Mouse (Mus musculus) kidney, adult 2 months (tissue): Measurements from ENCODE around the gene Ttll9. TPM values are rescaled to one million over a fixed set of nuclear protein-coding genes. Genes with fewer than 3 reads are reported as not detected.

Source experiments
- DNase-seq: peaks from one replicate; pipeline ENCODE4 v3.0.0; 2021
- H3K27ac ChIP-seq: fragments of 200-500 bp; 2 replicates; pipeline ENCODE4 v1.5.1; 2012; ENCODE audit warnings: low read depth, low read length, control low read depth, inconsistent platforms; ENCODE audit not compliant: insufficient read depth
- H3K27me3 ChIP-seq: fragments of 200-500 bp; replicated peaks from 2 replicates; pipeline ENCODE4 v1.6.1; 2012; ENCODE audit warnings: mild to moderate bottlenecking, moderate library complexity, low read length, inconsistent platforms; ENCODE audit not compliant: control insufficient read depth, insufficient read depth
- H3K36me3 ChIP-seq: fragments of 200-500 bp; 2 replicates; pipeline ENCODE4 v1.6.1; 2012; ENCODE audit warnings: mild to moderate bottlenecking, moderate library complexity, low read length, inconsistent platforms; ENCODE audit not compliant: control insufficient read depth, insufficient read depth
- H3K4me1 ChIP-seq: fragments of 200-500 bp; 2 replicates; pipeline ENCODE4 v1.6.1; 2011; ENCODE audit warnings: low read length; ENCODE audit not compliant: control insufficient read depth, insufficient read depth
- H3K4me3 ChIP-seq: fragments of 200-500 bp; 2 replicates; pipeline ENCODE4 v1.5.1; 2011; ENCODE audit warnings: mild to moderate bottlenecking, low read depth, low read length, control low read depth; ENCODE audit not compliant: insufficient read depth
- CTCF ChIP-seq: fragments of 200-500 bp; conservative IDR thresholded peaks from 2 replicates; pipeline ENCODE4 v1.5.1; 2011; ENCODE audit warnings: low read depth, mild to moderate bottlenecking, control low read depth, low read length, moderate library complexity, mixed read lengths; ENCODE audit not compliant: insufficient read depth, insufficient read length
- POLR2A ChIP-seq: fragments of 200-500 bp; IDR thresholded peaks from one replicate; pipeline ENCODE4 v1.6.1; 2011; ENCODE audit warnings: low read depth, low read length, control low read depth
- WGBS: fragments of 180-500 bp; shearing (Covaris S2); methylation state at CpG from one replicate; pipeline ENCODE4 v1.1.7; 2018; 5-methylcytosine and 5-hydroxymethylcytosine counted together
- polyA plus RNA-seq: library from polyadenylated mRNA; depleted of rRNA; stranded (reverse); fragments of >200 nt; gene quantifications from 2 replicates; pipeline ENCODE4 v1.2.3, GENCODE M21; 2012

The Ttll9 gene
- polyA plus RNA-seq, 1 experiment, result 1.0 TPM

- H3K27ac ChIP-seq, result no peak overlapping the region
- no peak overlapping the region for H3K4me3 ChIP-seq
- H3K4me1 ChIP-seq, result 0 out of 2 replicates have a peak, but pooled peaks cover 5% of the 10 kb centered on the region
- H3K36me3 ChIP-seq, result no peaks in the 10 kb centered on the region
- TF ChIP-seq POLR2A (no peak), CTCF (no peak)
- no peak for DNase-seq
- 78% methylated on average over 3 of the region's 3 CpGs for WGBS
- H3K27me3 ChIP-seq, result no peaks in the 10 kb centered on the region
Observed at GRCm38 (mm10) chr2:152923621-152924020, 38.7 kb upstream of the Ttll9 start.

DNA sequence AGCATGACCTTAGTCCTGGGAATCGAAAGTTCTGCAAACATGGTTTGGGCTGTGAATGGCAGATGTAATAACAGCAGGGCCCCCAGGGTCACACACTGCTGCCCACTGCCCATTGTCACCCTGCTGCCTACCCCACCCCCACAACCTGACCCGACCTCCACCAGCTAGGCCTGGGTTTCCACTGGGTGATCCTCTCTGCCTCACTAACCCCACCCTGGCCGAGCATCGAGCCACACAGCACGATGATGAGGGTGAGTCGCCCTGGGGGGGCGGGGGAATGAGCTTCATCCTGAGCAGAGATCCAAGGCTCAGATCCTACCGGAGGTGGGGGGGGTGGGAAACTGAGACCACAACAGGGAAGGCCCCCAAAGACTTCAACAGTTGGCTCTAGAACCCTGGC is 38.2 kb upstream of the Ttll9 start:
- WGBS, result 38% methylated on average over 8 of the region's 8 CpGs
- Histone ChIP-seq H3K27ac (no peak overlapping the region), H3K36me3 (no peaks in the 10 kb centered on the region), H3K27me3 (no peaks in the 10 kb centered on the region), H3K4me1 (0 out of 2 replicates have a peak, but pooled peaks cover 5% of the 10 kb centered on the region), H3K4me3 (no peak overlapping the region)
- DNase-seq, result no peak
- TF ChIP-seq CTCF, result no peak

- 84% methylated on average over 5 of the region's 5 CpGs for WGBS
- TF ChIP-seq CTCF (no peak), POLR2A (no peak)
- Histone ChIP-seq H3K4me3 (no peak overlapping the region), H3K36me3 (no peaks in the 10 kb centered on the region), H3K27me3 (no peaks in the 10 kb centered on the region), H3K4me1 (0 out of 2 replicates have a peak, but pooled peaks cover 5% of the 10 kb centered on the region), H3K27ac (no peak overlapping the region)
- no peak for DNase-seq
Observed at GRCm38 (mm10) chr2:152924543-152924942, 37.7 kb upstream of the Ttll9 start.

DNA sequence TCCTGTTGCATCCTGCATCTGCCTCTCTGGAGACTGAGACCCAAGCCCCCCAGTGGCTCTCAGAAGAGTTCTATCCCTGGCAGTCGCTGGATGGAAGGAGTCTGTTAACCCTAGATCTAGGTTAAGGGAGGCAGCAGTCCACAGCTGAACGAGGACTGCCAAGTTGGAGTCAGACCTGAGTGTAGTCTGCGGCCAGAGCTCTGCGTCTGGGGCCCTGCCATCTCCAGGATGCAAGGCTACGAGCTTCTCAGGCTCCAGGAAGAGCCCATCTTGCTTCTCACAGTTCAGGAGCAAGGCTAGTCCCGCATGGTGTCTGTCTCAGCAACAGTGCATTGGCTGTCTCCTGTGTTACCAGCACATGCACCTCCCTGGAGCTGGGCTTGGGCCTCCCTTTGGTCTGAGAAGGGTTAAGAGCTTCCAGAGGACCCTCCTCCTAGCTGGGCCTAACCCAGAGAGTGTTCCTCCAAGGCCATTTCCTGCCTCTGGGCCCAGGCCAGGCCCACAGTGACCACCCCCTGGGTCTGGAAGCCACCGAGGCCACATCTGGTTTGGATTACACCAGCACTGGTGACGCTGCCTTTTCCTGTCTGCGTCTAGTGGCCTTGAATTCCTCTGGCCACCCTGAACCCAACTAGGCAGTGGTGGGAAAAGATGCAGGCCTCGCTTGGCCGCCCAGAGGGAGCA is 37.0 kb upstream of the Ttll9 start:
- Histone ChIP-seq H3K27ac (no peak overlapping the region), H3K4me1 (0 out of 2 replicates have a peak, but pooled peaks cover 5% of the 10 kb centered on the region), H3K27me3 (no peaks in the 10 kb centered on the region), H3K36me3 (no peaks in the 10 kb centered on the region), H3K4me3 (no peak overlapping the region)
- TF ChIP-seq POLR2A, result no peak
- TF ChIP-seq CTCF, result no peak
- DNase-seq, result peak; percentile 81
- WGBS, result 57% methylated on average over 11 of the region's 11 CpGs

GRCm38 (mm10) chr2:152926896-152927295 is 35.4 kb upstream of the Ttll9 start:
- Histone ChIP-seq H3K27me3 (no peaks in the 10 kb centered on the region), H3K27ac (no peak overlapping the region), H3K36me3 (no peaks in the 10 kb centered on the region), H3K4me1 (0 out of 2 replicates have a peak, but pooled peaks cover 5% of the 10 kb centered on the region), H3K4me3 (no peak overlapping the region)
- TF ChIP-seq CTCF (no peak), POLR2A (no peak)
- 69% methylated on average over 9 of the region's 9 CpGs for WGBS
- DNase-seq, result no peak

GRCm38 (mm10) chr2:152927371-152927770 is 34.9 kb upstream of the Ttll9 start:
- TF ChIP-seq POLR2A, result no peak
- TF ChIP-seq CTCF, result no peak
- Histone ChIP-seq H3K4me1 (0 out of 2 replicates have a peak, but pooled peaks cover 5% of the 10 kb centered on the region), H3K27ac (no peak overlapping the region), H3K4me3 (no peak overlapping the region), H3K36me3 (no peaks in the 10 kb centered on the region), H3K27me3 (no peaks in the 10 kb centered on the region)
- no peak for DNase-seq
- 33% methylated on average over 5 of the region's 5 CpGs for WGBS

DNA sequence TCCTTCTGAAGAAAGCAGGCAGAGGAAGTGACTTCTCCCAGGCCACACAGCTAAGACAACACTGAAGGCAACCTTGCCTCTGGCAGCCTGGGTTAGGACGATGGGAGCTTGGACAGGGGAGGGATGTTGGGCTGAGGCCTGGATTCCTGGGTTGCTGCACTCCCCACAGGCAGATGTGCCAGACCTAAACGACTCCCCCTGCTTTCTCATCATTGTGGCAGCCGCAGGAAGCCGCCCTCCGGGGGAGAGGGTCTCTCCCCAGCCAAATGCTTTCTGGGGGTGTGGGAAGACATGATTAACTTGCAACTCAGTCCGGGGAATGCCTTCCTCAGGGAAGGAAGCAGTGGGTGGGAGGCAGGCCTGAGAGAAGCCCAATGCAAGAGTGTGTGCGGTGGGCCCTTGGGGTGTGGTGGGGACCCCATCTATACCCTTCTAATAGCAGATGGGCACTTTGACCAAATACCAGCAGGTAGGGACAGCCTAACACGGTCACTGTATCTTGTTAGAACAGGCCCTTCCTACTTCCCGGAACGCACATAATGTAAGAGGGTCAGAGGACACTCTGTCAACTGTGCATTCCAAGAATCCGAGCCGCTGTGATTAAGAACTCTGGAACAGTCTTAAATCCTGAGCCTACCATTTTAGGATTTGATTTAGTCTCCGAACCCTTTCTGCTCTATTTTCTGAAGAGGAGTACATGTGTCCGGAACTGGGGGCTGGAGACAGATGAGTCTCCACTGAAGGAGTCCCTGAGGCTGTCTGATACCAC is 33.9 kb upstream of the Ttll9 start:
- Histone ChIP-seq H3K27ac (peak overlapping the region; percentile 40; the same call in 1 of the 2 replicates), H3K4me3 (no peak overlapping the region), H3K36me3 (no peaks in the 10 kb centered on the region), H3K4me1 (0 out of 2 replicates have a peak, but pooled peaks cover 5% of the 10 kb centered on the region), H3K27me3 (no peaks in the 10 kb centered on the region)
- WGBS, result 35% methylated on average over 14 of the region's 14 CpGs
- TF ChIP-seq CTCF (no peak), POLR2A (no peak)
- peak; percentile 45 for DNase-seq
